21 mouse cellular contexts compared by ENCODE assay signal in genomic region chr11:29795106-29795505, GRCm38 (mm10). TPM values are rescaled to one million over a fixed set of nuclear protein-coding genes. Genes with fewer than 3 reads are reported as not detected.
A peak's percentile ranks its signal among the peaks of the same experiment; 100 is the strongest.
DNase-seq lines count a peak whose midpoint lies in the region; ATAC-seq and TF ChIP-seq lines count a peak whose summit lies in the region.
"Had no signal": no experiment of that assay in that cellular context is flagged by ENCODE, and none has a peak within 500 bp of the region (broad histone marks: within the 10 kb centered on the region; RNA-seq: fewer than 3 reads in every experiment).

No protein-coding gene starts in this region.

- no peak for TF ChIP-seq CTCF in cortical plate, adult 2 months (IDR thresholded peaks at IDR 0.05; ENCODE audit: extremely low read depth, insufficient read depth, low read length)

- peak; percentile 82 for ATAC-seq in frontal cortex, adult (ENCODE audit: low TSS enrichment)
- ATAC-seq in inflammation-experienced regulatory T-cells, adult 6 months, result no peak
- no peak for ATAC-seq in hindbrain, embryonic 13.5 days (ENCODE audit: low FRiP score)
- ATAC-seq: forebrain, embryonic 13.5 days; intestine, embryonic 15.5 days; liver, embryonic 12.5 days had no signal

- H3K9ac ChIP-seq in hindbrain, embryonic 13.5 days, result no peak overlapping the region
- H3K9ac ChIP-seq: forebrain, embryonic 13.5 days; intestine, embryonic 15.5 days; liver, embryonic 12.5 days had no signal

- no peak overlapping the region for H3K4me3 ChIP-seq in cortical plate, adult 2 months (ENCODE audit: insufficient read depth, low read length)
- H3K4me3 ChIP-seq in hindbrain, embryonic 13.5 days, result no peak overlapping the region
- H3K4me3 ChIP-seq: forebrain, embryonic 13.5 days; hindbrain, embryonic 10.5 days; intestine, embryonic 15.5 days; liver, embryonic 12.5 days had no signal

- H3K36me3 ChIP-seq in hindbrain, embryonic 13.5 days, result peaks cover 23% of the 10 kb centered on the region
- H3K36me3 ChIP-seq: hindbrain, embryonic 10.5 days; intestine, embryonic 15.5 days; liver, embryonic 12.5 days had no signal

- TF ChIP-seq POLR2A in cortical plate, adult 2 months (IDR thresholded peaks at IDR 0.05; ENCODE audit: extremely low read depth, insufficient read depth, low read length), result no peak

- peak overlapping the region; percentile 72; the same call in 1 of the 2 replicates for H3K27ac ChIP-seq in cortical plate, adult 2 months (ENCODE audit: insufficient read depth, low read length)
- no peak overlapping the region for H3K27ac ChIP-seq in hindbrain, embryonic 13.5 days
- H3K27ac ChIP-seq: forebrain, embryonic 13.5 days; hindbrain, embryonic 10.5 days; intestine, embryonic 15.5 days; liver, embryonic 12.5 days had no signal

- H3K27me3 ChIP-seq in hindbrain, embryonic 13.5 days, result no peaks in the 10 kb centered on the region
- H3K27me3 ChIP-seq: CH12.LX; forebrain, embryonic 13.5 days; intestine, embryonic 15.5 days; liver, embryonic 12.5 days had no signal

- 93% methylated on average over 6 of the region's 6 CpGs for WGBS in hindbrain, embryonic 13.5 days

- peaks cover 4% of the 10 kb centered on the region for H3K4me1 ChIP-seq in cortical plate, adult 2 months (ENCODE audit: control insufficient read depth, insufficient read depth, low read length)
- no peaks in the 10 kb centered on the region for H3K4me1 ChIP-seq in hindbrain, embryonic 13.5 days (replicated peaks)
- H3K4me1 ChIP-seq: forebrain, embryonic 13.5 days; intestine, embryonic 15.5 days had no signal

- no peak for DNase-seq in frontal cortex, postnatal 10 days (ENCODE audit: low spot score in 2 of 2)
- DNase-seq in layer of hippocampus, postnatal 10 days (ENCODE audit: low spot score in 2 of 2), result peak; percentile 36 to 56
- DNase-seq in right cerebral cortex, postnatal 10 days (ENCODE audit: low spot score in 2 of 2), result peak; percentile 68 to 81
- DNase-seq in thymus, postnatal 4 days, result no peak
- DNase-seq: adrenal gland, postnatal 10 days; cerebellum, postnatal 10 days; gastrocnemius, postnatal 14 days; kidney, postnatal 10 days; thymus, adult 2 months had no signal

- no peaks in the 10 kb centered on the region for H3K9me3 ChIP-seq in hindbrain, embryonic 13.5 days
- H3K9me3 ChIP-seq: forebrain, embryonic 13.5 days; hindbrain, embryonic 10.5 days; intestine, embryonic 15.5 days; liver, embryonic 12.5 days had no signal

- H3K4me2 ChIP-seq in hindbrain, embryonic 13.5 days, result no peak overlapping the region
- H3K4me2 ChIP-seq: forebrain, embryonic 13.5 days; heart, embryonic 11.5 days; intestine, embryonic 15.5 days; liver, embryonic 12.5 days had no signal

RNA-seq across cellular contexts. Expression of gene 4931440F15Rik, which starts 30.4 kb away (rescaled TPM):
- 0.90 and 1.2 TPM in 2 replicates for polyA plus RNA-seq in cortical plate, adult 2 months (2012; rRNA removed)
- total RNA-seq in layer of hippocampus, postnatal 10 days (2021), result 1 to 10 TPM; 2.2 to 3.1 TPM
- under 1 TPM in 1 of 3 experiments, not detected in 2; 0.23 TPM for polyA plus RNA-seq in inflammation-experienced regulatory T-cells, adult 6 months (2017; shearing (Covaris generic))
- 0.32 and 0.58 TPM in 2 replicates for polyA plus RNA-seq in hindbrain, embryonic 13.5 days (2015; fragmentation: Nextera tagmentation; extraction: Ambion mirVana)
- total RNA-seq: CH12.LX; megakaryocyte-erythroid progenitor cell, adult 5-6 weeks; neutrophil, adult 5-6 weeks had no signal

Comparison
In these comparisons a context has a peak if more than half of its experiments do, and no peak if none do; other contexts are left out.
1. DNase-seq: peak in layer of hippocampus, postnatal 10 days (2 of 2) and right cerebral cortex, postnatal 10 days (2 of 2); none in frontal cortex, postnatal 10 days (0 of 2) and thymus, postnatal 4 days (single experiment).